Mouse (Mus musculus): Measurements from ENCODE around the gene Pcdh9.

DNA sequence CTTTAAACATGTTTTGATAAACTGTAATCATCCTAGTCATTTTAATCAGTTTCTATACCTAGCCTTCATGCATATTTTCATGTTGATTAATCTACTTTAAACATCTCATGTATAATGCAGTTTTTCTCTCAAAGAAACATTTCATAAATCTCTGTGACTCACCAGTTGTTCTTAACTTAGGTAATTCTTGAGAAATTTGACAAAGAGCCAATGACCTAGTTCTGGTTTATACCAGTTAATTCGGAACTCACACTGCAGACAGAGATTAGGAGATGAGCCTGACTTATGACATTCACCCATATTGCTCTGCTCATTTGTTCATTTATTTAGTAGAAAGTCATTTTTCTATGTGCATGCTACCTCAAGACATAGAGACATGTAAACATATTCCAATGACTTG, 328.9 kb downstream of the Pcdh9 start:
- no peak for TF ChIP-seq POLR2A (IDR thresholded peaks at IDR 0.05; ENCODE audit: low read depth, low read length)
- no peak for TF ChIP-seq CTCF (conservative IDR thresholded peaks at IDR 0.05; ENCODE audit: insufficient read depth, insufficient read length, low read depth, low read length)
